Mouse (Mus musculus): ENCODE data around the gene Gm20388. TPM values are rescaled to one million over a fixed set of nuclear protein-coding genes. Genes with fewer than 3 reads are reported as not detected.

The Gm20388 gene
- polyA plus RNA-seq, 1 experiment from 2014 or later = not detected

GRCm38 (mm10) chr8:120550430-120550829 lies 639.8 kb downstream of the Gm20388 start:
- H3K4me3 ChIP-seq (ENCODE audit: low read length) = no peak overlapping the region
- H3K9me3 ChIP-seq (ENCODE audit: control insufficient read depth, low read length) = no peaks in the 10 kb centered on the region
- H3K27ac ChIP-seq (ENCODE audit: low read length) = no peak overlapping the region
- peaks cover 6% of the 10 kb centered on the region; the same call in 1 of the 2 replicates for H3K36me3 ChIP-seq (ENCODE audit: control insufficient read depth, insufficient read depth, low read length)
- H3K4me1 ChIP-seq (replicated peaks; ENCODE audit: control insufficient read depth, insufficient read depth, low read length) = peaks cover 42% of the 10 kb centered on the region
- H3K27me3 ChIP-seq (ENCODE audit: control insufficient read depth, insufficient read depth, low read depth, low read length) = no peaks in the 10 kb centered on the region
- no peak for ATAC-seq (ENCODE audit: low read depth)
- H3K4me2 ChIP-seq (ENCODE audit: low read depth, low read length) = no peak overlapping the region
- H3K9ac ChIP-seq (ENCODE audit: low read length) = no peak overlapping the region
- whole genome bisulfite sequencing = 40% methylated on average over 12 of the region's 12 CpGs

GRCm38 (mm10) chr8:120550937-120551676 lies 640.5 kb downstream of the Gm20388 start:
- no peak overlapping the region for H3K4me3 ChIP-seq (ENCODE audit: low read length)
- H3K36me3 ChIP-seq (ENCODE audit: control insufficient read depth, insufficient read depth, low read length) = peaks cover 6% of the 10 kb centered on the region; the same call in 1 of the 2 replicates
- WGBS = 71% methylated on average over 11 of the region's 11 CpGs
- no peak overlapping the region for H3K27ac ChIP-seq (ENCODE audit: low read length)
- no peak for ATAC-seq (ENCODE audit: low read depth)
- H3K4me1 ChIP-seq (replicated peaks; ENCODE audit: control insufficient read depth, insufficient read depth, low read length) = peaks cover 46% of the 10 kb centered on the region
- H3K27me3 ChIP-seq (ENCODE audit: control insufficient read depth, insufficient read depth, low read depth, low read length) = no peaks in the 10 kb centered on the region
- no peak overlapping the region for H3K4me2 ChIP-seq (ENCODE audit: low read depth, low read length)
- H3K9me3 ChIP-seq (ENCODE audit: control insufficient read depth, low read length) = no peaks in the 10 kb centered on the region
- no peak overlapping the region for H3K9ac ChIP-seq (ENCODE audit: low read length)

DNA sequence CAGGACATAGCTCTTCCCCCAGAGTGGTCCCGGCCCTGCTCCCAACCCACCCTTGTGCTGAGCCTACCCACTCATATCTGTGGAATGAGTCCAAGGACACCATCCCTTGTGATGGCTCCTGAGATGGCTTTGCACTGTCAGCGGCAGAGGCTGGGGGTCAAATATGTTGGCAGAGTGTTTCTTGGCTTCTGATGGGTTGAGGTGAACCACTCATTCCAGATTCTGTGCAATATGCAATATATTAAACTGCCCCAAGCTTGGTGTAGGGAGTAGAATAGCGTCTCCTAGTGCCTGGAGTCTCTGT lies 641.0 kb downstream of the Gm20388 start:
- H3K4me3 ChIP-seq (ENCODE audit: low read length) = no peak overlapping the region
- no peak overlapping the region for H3K4me2 ChIP-seq (ENCODE audit: low read depth, low read length)
- H3K36me3 ChIP-seq (ENCODE audit: control insufficient read depth, insufficient read depth, low read length) = peaks cover 6% of the 10 kb centered on the region; the same call in 1 of the 2 replicates
- no peak overlapping the region for H3K9ac ChIP-seq (ENCODE audit: low read length)
- WGBS = 90% methylated on average over 3 of the region's 3 CpGs
- H3K27me3 ChIP-seq (ENCODE audit: control insufficient read depth, insufficient read depth, low read depth, low read length) = no peaks in the 10 kb centered on the region
- H3K27ac ChIP-seq (ENCODE audit: low read length) = no peak overlapping the region
- H3K9me3 ChIP-seq (ENCODE audit: control insufficient read depth, low read length) = no peaks in the 10 kb centered on the region
- ATAC-seq (ENCODE audit: low read depth) = no peak
- H3K4me1 ChIP-seq (replicated peaks; ENCODE audit: control insufficient read depth, insufficient read depth, low read length) = peaks cover 50% of the 10 kb centered on the region

GRCm38 (mm10) chr8:120552509-120552908 lies 641.9 kb downstream of the Gm20388 start:
- WGBS = 88% methylated on average over 11 of the region's 11 CpGs
- peaks cover 50% of the 10 kb centered on the region for H3K4me1 ChIP-seq (replicated peaks; ENCODE audit: control insufficient read depth, insufficient read depth, low read length)
- no peak overlapping the region for H3K4me3 ChIP-seq (ENCODE audit: low read length)
- H3K27me3 ChIP-seq (ENCODE audit: control insufficient read depth, insufficient read depth, low read depth, low read length) = no peaks in the 10 kb centered on the region
- no peak for ATAC-seq (ENCODE audit: low read depth)
- no peak overlapping the region for H3K27ac ChIP-seq (ENCODE audit: low read length)
- no peak overlapping the region for H3K9ac ChIP-seq (ENCODE audit: low read length)
- peaks cover 6% of the 10 kb centered on the region; the same call in 1 of the 2 replicates for H3K36me3 ChIP-seq (ENCODE audit: control insufficient read depth, insufficient read depth, low read length)
- no peak overlapping the region for H3K4me2 ChIP-seq (ENCODE audit: low read depth, low read length)
- no peaks in the 10 kb centered on the region for H3K9me3 ChIP-seq (ENCODE audit: control insufficient read depth, low read length)

DNA sequence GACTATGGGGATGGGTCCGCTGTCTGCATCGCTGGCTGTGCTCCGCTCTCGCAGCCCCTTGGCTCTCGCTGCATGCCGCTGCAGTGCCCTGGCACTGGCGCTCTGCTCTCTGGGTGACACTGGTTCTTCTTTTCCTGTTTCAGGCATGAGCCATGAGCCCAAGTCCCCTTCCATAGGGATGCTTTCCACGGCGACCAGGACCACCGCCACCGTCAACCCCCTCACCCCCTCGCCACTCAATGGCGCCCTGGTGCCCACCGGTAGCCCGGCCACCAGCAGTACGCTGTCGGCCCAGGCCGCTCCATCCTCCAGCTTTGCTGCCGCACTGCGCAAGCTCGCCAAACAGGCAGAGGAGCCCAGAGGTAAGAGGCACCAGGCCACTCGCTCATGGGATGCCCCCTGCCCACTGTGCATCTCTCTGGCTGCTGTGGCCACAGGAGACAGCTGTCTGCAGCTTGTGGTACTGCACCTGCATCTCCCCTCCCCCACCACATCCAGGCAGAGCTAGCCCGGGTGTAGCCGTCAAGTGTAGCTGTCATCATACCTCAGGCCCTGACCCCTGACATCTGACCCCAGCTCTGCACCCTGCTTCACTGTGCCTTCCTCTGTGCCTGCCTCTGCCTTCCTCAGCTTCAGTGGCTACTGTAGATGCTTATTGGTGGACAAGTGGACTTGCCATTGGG lies 642.9 kb downstream of the Gm20388 start:
- no peak for ATAC-seq (ENCODE audit: low read depth)
- Histone ChIP-seq H3K36me3 (ENCODE audit: control insufficient read depth, insufficient read depth, low read length) (peaks cover 6% of the 10 kb centered on the region; the same call in 1 of the 2 replicates), H3K4me1 (replicated peaks; ENCODE audit: control insufficient read depth, insufficient read depth, low read length) (peaks cover 41% of the 10 kb centered on the region), H3K4me3 (ENCODE audit: low read length) (no peak overlapping the region), H3K9me3 (ENCODE audit: control insufficient read depth, low read length) (no peaks in the 10 kb centered on the region), H3K27ac (ENCODE audit: low read length) (no peak overlapping the region), H3K9ac (ENCODE audit: low read length) (no peak overlapping the region), H3K4me2 (ENCODE audit: low read depth, low read length) (no peak overlapping the region), H3K27me3 (ENCODE audit: control insufficient read depth, insufficient read depth, low read depth, low read length) (no peaks in the 10 kb centered on the region)
- WGBS = 86% methylated on average over 24 of the region's 24 CpGs

- Histone ChIP-seq H3K27me3 (ENCODE audit: control insufficient read depth, insufficient read depth, low read depth, low read length) (no peaks in the 10 kb centered on the region), H3K4me1 (replicated peaks; ENCODE audit: control insufficient read depth, insufficient read depth, low read length) (peaks cover 34% of the 10 kb centered on the region), H3K4me2 (ENCODE audit: low read depth, low read length) (no peak overlapping the region), H3K9me3 (ENCODE audit: control insufficient read depth, low read length) (no peaks in the 10 kb centered on the region), H3K4me3 (ENCODE audit: low read length) (no peak overlapping the region), H3K27ac (ENCODE audit: low read length) (no peak overlapping the region), H3K36me3 (ENCODE audit: control insufficient read depth, insufficient read depth, low read length) (peaks cover 6% of the 10 kb centered on the region), H3K9ac (ENCODE audit: low read length) (no peak overlapping the region)
- WGBS = 93% methylated on average over 18 of the region's 18 CpGs
- no peak for ATAC-seq (ENCODE audit: low read depth)
These were observed 643.9 kb downstream of the Gm20388 start for GRCm38 (mm10) chr8:120554466-120555039.

DNA sequence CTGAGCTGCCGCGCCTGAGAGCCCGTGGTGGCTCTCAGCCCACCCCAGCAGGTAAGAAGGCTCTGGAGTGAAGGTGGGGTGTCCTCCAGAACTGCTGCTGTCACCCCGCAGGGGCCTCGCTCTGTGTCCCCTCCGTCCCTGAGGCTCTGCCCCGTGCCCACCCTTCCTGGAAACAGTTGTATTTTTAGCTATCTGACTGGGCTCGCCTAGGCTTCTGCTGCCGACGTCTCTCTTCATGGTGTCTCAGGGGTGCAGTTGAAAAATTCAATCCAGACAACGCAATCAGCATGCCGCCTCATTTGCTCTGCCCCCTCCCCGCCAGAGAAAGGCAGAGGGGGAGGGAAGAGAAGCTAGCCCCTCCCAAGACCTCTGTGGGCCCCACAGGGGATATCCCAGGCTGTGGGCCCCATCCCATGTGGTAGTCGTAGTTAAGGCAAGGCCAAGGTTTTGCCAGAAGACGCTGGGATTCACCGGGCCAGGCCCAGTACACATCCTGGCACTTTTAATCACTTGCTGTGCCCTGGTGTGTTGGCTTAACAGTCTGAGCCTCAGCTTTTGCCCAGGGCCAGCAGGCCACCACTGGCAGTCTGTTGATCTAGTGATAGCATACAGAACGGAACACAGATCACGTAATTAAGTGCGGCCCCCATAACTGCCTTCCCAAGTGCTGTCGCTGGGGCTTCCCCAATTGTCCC lies 645.7 kb downstream of the Gm20388 start:
- Histone ChIP-seq H3K36me3 (ENCODE audit: control insufficient read depth, insufficient read depth, low read length) (peaks cover 6% of the 10 kb centered on the region), H3K9ac (ENCODE audit: low read length) (no peak overlapping the region), H3K4me3 (ENCODE audit: low read length) (no peak overlapping the region), H3K4me2 (ENCODE audit: low read depth, low read length) (no peak overlapping the region), H3K4me1 (replicated peaks; ENCODE audit: control insufficient read depth, insufficient read depth, low read length) (peaks cover 21% of the 10 kb centered on the region), H3K27ac (ENCODE audit: low read length) (no peak overlapping the region), H3K27me3 (ENCODE audit: control insufficient read depth, insufficient read depth, low read depth, low read length) (no peaks in the 10 kb centered on the region), H3K9me3 (ENCODE audit: control insufficient read depth, low read length) (no peaks in the 10 kb centered on the region)
- WGBS = 75% methylated on average over 20 of the region's 20 CpGs
- ATAC-seq (ENCODE audit: low read depth) = no peak

DNA sequence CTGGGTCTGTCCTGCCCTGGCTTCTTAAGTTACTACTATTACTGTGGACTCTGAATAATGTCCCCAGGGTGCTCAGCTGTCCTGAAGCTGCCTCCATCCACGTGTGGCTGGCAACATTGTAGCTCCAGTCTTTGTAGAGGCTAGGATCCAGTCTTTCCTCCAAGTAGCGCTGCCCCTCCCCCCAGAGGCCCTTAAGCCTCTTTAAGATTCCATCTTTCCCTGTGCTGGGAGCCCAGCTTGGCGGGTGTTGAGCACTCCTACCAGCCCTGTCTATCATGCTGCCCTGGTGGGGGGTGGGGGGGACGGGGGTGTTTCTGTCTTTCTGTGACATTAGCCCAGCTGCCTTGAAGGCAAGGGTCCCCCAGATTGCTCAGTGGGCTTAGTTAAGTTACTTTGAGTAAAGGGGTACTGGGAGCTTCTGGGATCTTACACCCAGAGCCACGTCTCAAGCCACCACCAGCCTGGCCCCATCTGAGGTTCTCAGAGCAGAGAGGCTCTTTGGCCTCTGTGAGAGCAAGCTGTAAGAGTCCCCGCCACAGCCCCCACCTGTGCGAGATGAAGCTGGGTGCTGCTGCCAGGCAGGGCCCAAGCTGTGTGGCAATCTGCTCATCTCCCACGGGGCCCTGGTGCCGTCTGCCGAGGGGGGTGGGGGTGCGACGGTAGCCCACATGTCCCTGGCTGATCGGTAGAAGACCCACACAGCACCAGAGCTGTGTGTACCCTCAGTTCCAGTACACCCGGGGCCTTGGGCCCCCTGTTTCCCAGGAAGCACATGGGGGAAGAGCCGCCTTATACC lies 646.7 kb downstream of the Gm20388 start:
- Histone ChIP-seq H3K4me2 (ENCODE audit: low read depth, low read length) (no peak overlapping the region), H3K9me3 (ENCODE audit: control insufficient read depth, low read length) (no peaks in the 10 kb centered on the region), H3K36me3 (ENCODE audit: control insufficient read depth, insufficient read depth, low read length) (peaks cover 6% of the 10 kb centered on the region), H3K9ac (ENCODE audit: low read length) (no peak overlapping the region), H3K4me3 (ENCODE audit: low read length) (no peak overlapping the region), H3K4me1 (replicated peaks; ENCODE audit: control insufficient read depth, insufficient read depth, low read length) (peaks cover 29% of the 10 kb centered on the region), H3K27ac (ENCODE audit: low read length) (no peak overlapping the region), H3K27me3 (ENCODE audit: control insufficient read depth, insufficient read depth, low read depth, low read length) (no peaks in the 10 kb centered on the region)
- 49% methylated on average over 15 of the region's 15 CpGs for WGBS
- peak; percentile 29; the same call in 1 of the 2 replicates for ATAC-seq (ENCODE audit: low read depth)
